Mouse (Mus musculus) stomach, embryonic 15.5 days (tissue): ENCODE data around the gene Dclk2. TPM values are rescaled to one million over a fixed set of nuclear protein-coding genes. Genes with fewer than 3 reads are reported as not detected.

Experiments used
- ATAC-seq: fragments of 200-750 bp; cut with Nextera tagmentation; 2 replicates; pipeline ENCODE4 v1.8.0; 2017; ENCODE audit warnings: low read depth, moderate number of reproducible peaks, moderate TSS enrichment; ENCODE audit not compliant: insufficient read depth, low FRiP score
- H3K27ac ChIP-seq: fragments of 300-500 bp; sonication (generic); 2 replicates; pipeline ENCODE4 v1.5.1; 2015; ENCODE audit warnings: mild to moderate bottlenecking, inconsistent platforms
- H3K27me3 ChIP-seq: fragments of 300-500 bp; sonication (generic); replicated peaks from 2 replicates; pipeline ENCODE4 v1.6.1; 2015; ENCODE audit warnings: inconsistent platforms
- H3K36me3 ChIP-seq: fragments of 300-500 bp; sonication (generic); 2 replicates; pipeline ENCODE4 v1.6.1; 2015; ENCODE audit warnings: inconsistent platforms
- H3K4me1 ChIP-seq: fragments of 300-500 bp; sonication (generic); 2 replicates; pipeline ENCODE4 v1.6.1; 2015; ENCODE audit warnings: inconsistent platforms
- H3K4me2 ChIP-seq: fragments of 300-500 bp; sonication (generic); 2 replicates; pipeline ENCODE4 v1.6.1; 2015; ENCODE audit warnings: mild to moderate bottlenecking, inconsistent platforms
- H3K4me3 ChIP-seq: fragments of 300-500 bp; sonication (generic); replicated peaks from 2 replicates; pipeline ENCODE4 v1.5.1; 2015; ENCODE audit warnings: inconsistent platforms
- H3K9ac ChIP-seq: fragments of 300-500 bp; sonication (generic); 2 replicates; pipeline ENCODE4 v1.6.1; 2015; ENCODE audit warnings: inconsistent platforms
- H3K9me3 ChIP-seq: fragments of 300-500 bp; sonication (generic); 2 replicates; pipeline ENCODE4 v1.6.1; 2016; ENCODE audit warnings: inconsistent platforms
- WGBS: fragments of 180-500 bp; shearing (Covaris S2); methylation state at CpG from one replicate; pipeline ENCODE4 v1.1.7; 2015; 5-methylcytosine and 5-hydroxymethylcytosine counted together
- polyA plus RNA-seq: library from polyadenylated mRNA; unstranded; fragments of >200 nt; fragmentation: Nextera tagmentation; extraction: Ambion mirVana; gene quantifications from 2 replicates; pipeline ENCODE4 v1.2.1, GENCODE M21; 2015

Gene Dclk2
- polyA plus RNA-seq, 1 experiment from 2014 or later: 7.0 TPM

DNA sequence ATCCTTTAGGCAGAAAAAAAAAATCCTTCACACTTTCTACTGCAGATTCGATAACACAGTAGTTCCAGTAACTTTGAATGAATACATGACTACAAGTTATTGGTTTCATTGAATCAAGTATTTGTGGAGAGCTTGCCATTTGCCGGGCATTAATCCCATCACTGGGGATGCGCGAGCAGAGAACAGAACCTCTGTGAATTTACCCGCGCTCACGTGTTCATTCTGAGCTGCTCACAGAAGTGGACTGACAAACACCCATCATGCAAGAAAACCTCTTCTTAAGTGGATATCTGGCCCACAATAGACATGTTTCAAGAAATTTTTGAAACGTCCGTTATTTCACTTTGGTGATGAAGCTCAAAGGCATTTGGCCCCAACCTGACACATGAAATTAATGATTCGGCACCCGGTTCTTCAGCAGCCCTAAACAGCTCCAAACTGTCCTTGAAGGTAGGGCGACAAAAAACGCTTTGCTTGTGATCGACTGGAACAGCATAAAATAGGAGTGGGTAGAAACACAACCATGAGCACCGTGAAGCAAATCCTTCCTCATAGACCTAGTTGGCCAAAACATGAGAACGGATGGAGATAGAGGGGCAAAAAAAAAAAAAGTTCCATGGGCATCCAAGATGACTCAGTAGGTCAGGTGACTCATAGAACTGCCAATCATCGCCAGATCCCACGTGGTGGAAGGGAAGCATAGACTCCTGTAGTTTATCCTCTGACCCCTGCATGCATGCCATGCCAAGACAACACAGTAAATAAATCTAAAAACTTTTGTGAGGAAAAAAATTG is 726 bp upstream of the Dclk2 start:
- ATAC-seq: no peak
- no peaks in the 10 kb centered on the region for H3K9me3 ChIP-seq
- WGBS: 66% methylated on average over 18 of the region's 18 CpGs
- no peak overlapping the region for H3K27ac ChIP-seq
- H3K36me3 ChIP-seq: no peaks in the 10 kb centered on the region
- no peak overlapping the region for H3K9ac ChIP-seq
- peak overlapping the region; percentile 91 for H3K4me2 ChIP-seq
- H3K27me3 ChIP-seq: peaks cover 19% of the 10 kb centered on the region
- H3K4me1 ChIP-seq: peaks cover 5% of the 10 kb centered on the region; the same call in 1 of the 2 replicates
- H3K4me3 ChIP-seq: peak overlapping the region; percentile 70; the same call in 1 of the 2 replicates

DNA sequence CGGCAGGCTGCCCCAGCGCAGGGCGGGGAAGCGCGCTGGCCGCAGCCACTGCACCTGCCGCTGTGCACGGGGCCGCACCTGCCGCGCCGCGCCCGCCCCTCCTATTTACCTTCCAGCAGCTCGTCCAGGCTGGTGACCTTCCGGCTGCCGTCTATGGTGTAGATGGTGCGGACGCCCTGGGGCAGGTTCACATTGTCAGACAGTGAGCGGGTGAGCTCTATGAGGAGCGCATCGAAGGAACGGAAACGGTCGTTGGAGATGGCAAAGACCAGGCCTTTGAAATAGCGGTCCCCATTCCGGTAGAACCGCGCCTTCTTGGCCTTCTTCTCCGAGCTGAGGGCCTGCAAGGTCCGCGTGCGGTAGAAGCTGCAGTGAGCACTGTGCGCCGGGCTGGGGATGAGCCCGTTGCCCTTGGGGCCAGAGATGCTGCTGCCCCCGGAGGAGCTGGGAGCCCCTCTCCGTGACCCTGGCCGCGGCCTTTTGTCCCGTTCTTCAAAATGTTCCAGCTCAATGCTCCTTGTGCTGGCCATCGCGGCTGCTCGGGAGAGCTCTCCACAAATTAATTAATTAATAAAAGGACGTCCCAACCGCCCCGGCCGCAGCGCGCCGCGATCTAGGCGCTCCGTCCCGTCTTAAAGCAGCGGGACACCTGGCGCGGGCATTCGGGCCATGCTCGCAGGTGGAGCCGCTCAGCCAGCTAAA is 860 bp downstream of the Dclk2 start:
- Histone ChIP-seq H3K4me1 (peaks cover 5% of the 10 kb centered on the region; the same call in 1 of the 2 replicates), H3K27me3 (peaks cover 19% of the 10 kb centered on the region), H3K4me2 (peak overlapping the region; percentile 91), H3K36me3 (no peaks in the 10 kb centered on the region), H3K9me3 (no peaks in the 10 kb centered on the region), H3K4me3 (peak overlapping the region; percentile 70), H3K9ac (peak overlapping the region; percentile 37), H3K27ac (no peak overlapping the region)
- WGBS: under 1% methylated on average over 61 of the region's 61 CpGs
- ATAC-seq: peak; percentile 61; the same call in 1 of the 2 replicates

DNA sequence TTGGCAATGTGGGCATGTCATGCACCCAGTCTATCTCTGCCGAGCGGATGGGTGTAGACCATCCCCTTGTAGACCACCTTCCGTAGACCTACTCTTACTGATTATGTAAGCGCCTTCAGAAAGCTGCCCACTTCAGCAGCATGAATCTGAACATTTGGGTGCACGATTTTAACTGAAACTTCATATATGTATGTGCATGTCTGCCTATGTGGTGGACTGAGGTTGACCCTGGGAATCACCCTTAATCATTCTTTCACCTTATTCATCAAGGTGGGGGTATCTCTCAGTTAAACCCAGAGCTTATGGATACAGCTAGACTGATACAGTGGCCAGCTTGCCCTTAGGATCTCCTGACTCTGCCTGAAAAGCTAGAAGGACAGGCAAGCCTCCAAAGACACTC is 3.6 kb downstream of the Dclk2 start:
- Histone ChIP-seq H3K4me1 (peaks cover 5% of the 10 kb centered on the region; the same call in 1 of the 2 replicates), H3K9me3 (no peaks in the 10 kb centered on the region), H3K27me3 (peaks cover 19% of the 10 kb centered on the region), H3K4me2 (no peak overlapping the region), H3K9ac (no peak overlapping the region), H3K4me3 (no peak overlapping the region), H3K36me3 (no peaks in the 10 kb centered on the region), H3K27ac (no peak overlapping the region)
- ATAC-seq: no peak
- WGBS: 97% methylated on average over 5 of the region's 5 CpGs

DNA sequence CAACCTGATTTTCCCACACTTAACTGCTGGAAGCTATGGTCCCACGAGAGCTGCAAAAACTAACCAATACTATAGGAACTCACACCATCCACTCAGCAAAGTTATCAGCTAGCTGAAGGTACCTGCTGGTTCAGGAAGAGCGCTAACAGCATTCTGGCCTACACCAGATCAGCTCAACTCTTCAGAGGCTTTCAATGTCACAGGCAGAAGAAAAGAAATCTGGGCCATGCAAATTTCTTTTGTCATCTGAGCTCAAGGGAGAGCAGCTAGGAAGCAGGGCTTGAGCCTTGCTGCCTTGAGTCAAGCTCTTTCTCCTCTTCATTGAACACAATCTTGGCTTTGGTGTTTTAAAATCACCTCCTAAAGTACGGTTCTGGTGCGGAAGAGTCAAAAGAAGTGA is 4.0 kb downstream of the Dclk2 start:
- peaks cover 19% of the 10 kb centered on the region for H3K27me3 ChIP-seq
- ATAC-seq: no peak
- no peak overlapping the region for H3K9ac ChIP-seq
- 89% methylated on average over 4 of the region's 4 CpGs for WGBS
- H3K4me2 ChIP-seq: no peak overlapping the region
- H3K4me1 ChIP-seq: peaks cover 5% of the 10 kb centered on the region; the same call in 1 of the 2 replicates
- no peaks in the 10 kb centered on the region for H3K9me3 ChIP-seq
- H3K36me3 ChIP-seq: no peaks in the 10 kb centered on the region
- H3K27ac ChIP-seq: no peak overlapping the region
- H3K4me3 ChIP-seq: no peak overlapping the region

DNA sequence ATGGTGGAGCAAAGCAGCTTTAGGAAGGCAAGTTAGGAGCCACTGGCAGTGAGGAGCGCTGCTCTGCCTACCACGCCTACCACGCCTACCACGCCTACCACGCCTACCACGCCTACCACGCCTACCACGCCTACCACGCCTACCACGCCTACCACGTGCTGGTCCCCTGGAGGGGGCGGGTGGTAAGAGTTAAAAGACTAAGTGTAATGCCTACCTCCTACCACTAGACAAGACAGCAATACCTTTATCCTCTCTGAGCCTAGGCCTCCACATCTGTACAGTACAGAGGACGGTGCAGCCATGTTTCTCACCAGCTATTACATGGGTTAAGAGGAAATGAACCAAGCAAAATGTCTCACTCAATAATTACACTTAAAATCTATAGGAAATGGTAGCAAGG is 5.4 kb downstream of the Dclk2 start:
- Histone ChIP-seq H3K9ac (no peak overlapping the region), H3K4me1 (peaks cover 5% of the 10 kb centered on the region; the same call in 1 of the 2 replicates), H3K36me3 (no peaks in the 10 kb centered on the region), H3K4me2 (no peak overlapping the region), H3K4me3 (no peak overlapping the region), H3K9me3 (no peaks in the 10 kb centered on the region), H3K27me3 (peaks cover 15% of the 10 kb centered on the region), H3K27ac (no peak overlapping the region)
- no peak for ATAC-seq
- WGBS: 40% methylated on average over 13 of the region's 13 CpGs

DNA sequence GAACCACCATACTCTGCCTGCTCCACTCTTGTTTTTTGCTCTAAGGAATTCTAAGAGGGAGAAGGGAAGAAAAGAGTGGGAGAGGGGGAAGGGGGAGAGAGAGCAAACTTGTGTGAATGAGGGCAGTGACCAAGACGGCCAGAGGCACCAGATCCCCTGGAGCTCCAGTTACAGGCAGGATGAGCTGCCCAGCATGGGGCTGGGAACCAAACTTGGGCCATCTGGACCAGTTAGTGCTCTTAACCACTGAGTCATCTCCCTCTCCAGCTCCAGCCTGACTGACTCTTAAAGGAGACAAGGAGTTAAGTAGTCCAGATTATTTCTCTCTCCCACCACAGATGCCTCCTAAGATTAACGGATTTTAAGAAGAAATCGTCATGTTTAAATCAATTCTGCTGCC is 6.3 kb downstream of the Dclk2 start:
- Histone ChIP-seq H3K9ac (no peak overlapping the region), H3K27ac (no peak overlapping the region), H3K27me3 (peaks cover 5% of the 10 kb centered on the region; the same call in 1 of the 2 replicates), H3K36me3 (no peaks in the 10 kb centered on the region), H3K4me2 (no peak overlapping the region), H3K4me1 (no peaks in the 10 kb centered on the region), H3K9me3 (no peaks in the 10 kb centered on the region), H3K4me3 (no peak overlapping the region)
- 72% methylated on average over 3 of the region's 3 CpGs for WGBS
- no peak for ATAC-seq

DNA sequence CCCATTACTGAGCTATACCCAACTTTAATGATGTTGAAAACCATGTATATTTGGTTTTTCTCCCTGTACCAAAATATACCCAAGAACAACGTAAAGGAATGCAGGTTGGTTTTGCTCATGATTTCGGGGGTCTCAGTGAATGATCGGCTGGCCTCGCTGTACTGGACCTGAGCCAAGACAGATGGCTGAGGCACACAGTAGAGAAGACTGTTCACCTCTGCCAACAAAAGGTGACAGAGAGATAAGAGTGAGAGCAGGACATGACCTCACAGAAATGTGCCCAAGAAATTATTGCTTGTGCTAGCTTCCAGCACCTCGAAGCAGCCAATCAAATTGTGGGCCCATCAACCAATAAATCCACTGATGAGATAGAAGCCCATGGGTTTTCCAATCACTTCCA is 22.3 kb downstream of the Dclk2 start:
- H3K9me3 ChIP-seq: no peaks in the 10 kb centered on the region
- H3K4me2 ChIP-seq: no peak overlapping the region
- no peaks in the 10 kb centered on the region for H3K27me3 ChIP-seq
- H3K4me3 ChIP-seq: no peak overlapping the region
- H3K27ac ChIP-seq: no peak overlapping the region
- no peaks in the 10 kb centered on the region for H3K36me3 ChIP-seq
- H3K4me1 ChIP-seq: no peaks in the 10 kb centered on the region
- no peak for ATAC-seq
- WGBS: 89% methylated on average over 5 of the region's 5 CpGs
- no peak overlapping the region for H3K9ac ChIP-seq

DNA sequence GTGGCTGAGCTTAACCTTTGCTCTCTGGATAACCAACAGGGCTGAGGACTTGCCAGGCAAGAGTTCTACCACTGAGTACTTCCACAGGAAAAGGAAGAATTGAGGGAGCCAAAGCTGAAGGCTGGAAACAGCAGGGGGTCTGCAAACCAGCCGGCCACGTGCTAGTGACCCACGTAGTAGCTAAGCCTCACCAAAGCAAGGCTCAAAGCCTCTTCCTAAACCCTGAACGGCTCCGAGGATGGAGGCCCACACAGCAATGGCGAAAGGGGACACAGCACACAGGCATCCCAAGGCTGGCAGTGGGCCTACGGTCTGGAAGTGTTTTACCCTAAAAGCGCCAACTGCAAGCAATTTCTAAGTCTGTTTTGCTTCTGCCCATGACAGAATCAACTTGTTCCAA is 23.1 kb downstream of the Dclk2 start:
- Histone ChIP-seq H3K9me3 (no peaks in the 10 kb centered on the region), H3K27me3 (no peaks in the 10 kb centered on the region), H3K4me3 (no peak overlapping the region), H3K27ac (no peak overlapping the region), H3K4me2 (no peak overlapping the region), H3K9ac (no peak overlapping the region), H3K36me3 (no peaks in the 10 kb centered on the region), H3K4me1 (no peaks in the 10 kb centered on the region)
- WGBS: 60% methylated on average over 8 of the region's 8 CpGs
- no peak for ATAC-seq

DNA sequence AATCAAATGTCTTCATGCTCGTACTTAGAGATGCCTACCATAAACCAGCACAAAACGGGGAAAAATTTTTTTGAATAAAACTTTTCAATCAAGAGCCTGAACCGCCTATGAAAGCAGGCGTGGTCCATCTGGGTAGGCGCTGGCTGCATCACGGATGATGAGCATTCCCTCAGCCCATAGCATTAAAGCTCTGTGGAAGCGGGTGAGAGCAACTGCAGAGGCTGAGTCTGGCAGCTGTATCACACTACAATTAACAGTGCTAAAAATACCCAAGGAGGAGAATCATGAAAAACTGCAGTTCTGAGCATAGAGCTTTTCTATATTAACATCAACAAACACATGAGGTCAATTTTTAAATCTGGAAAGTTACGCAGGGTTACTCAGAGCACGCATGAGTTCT is 23.6 kb downstream of the Dclk2 start:
- H3K36me3 ChIP-seq: no peaks in the 10 kb centered on the region
- H3K27me3 ChIP-seq: no peaks in the 10 kb centered on the region
- 68% methylated on average over 9 of the region's 9 CpGs for WGBS
- no peak overlapping the region for H3K27ac ChIP-seq
- H3K4me1 ChIP-seq: no peaks in the 10 kb centered on the region
- no peaks in the 10 kb centered on the region for H3K9me3 ChIP-seq
- no peak overlapping the region for H3K4me2 ChIP-seq
- H3K4me3 ChIP-seq: no peak overlapping the region
- ATAC-seq: no peak
- no peak overlapping the region for H3K9ac ChIP-seq

DNA sequence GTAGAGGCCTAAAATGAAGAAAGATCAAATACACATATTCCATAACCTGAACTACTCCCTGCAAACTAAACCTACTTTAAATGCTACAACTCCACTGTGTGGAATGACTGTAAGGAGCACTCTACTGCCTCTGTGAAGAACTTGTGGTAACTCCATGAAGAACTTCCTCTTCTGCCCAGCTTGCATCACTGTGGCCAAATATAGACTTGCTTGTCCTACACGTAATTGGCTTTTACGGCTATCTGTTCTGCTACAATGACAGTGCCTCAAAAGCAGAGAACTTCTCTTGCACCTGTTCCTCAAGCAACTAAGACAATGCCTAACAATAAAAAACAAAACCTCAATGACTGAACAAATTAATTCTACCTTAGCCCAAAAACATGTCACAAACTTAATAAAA is 26.2 kb downstream of the Dclk2 start:
- no peak overlapping the region for H3K27ac ChIP-seq
- no peak overlapping the region for H3K4me3 ChIP-seq
- ATAC-seq: no peak
- no peaks in the 10 kb centered on the region for H3K9me3 ChIP-seq
- H3K4me1 ChIP-seq: no peaks in the 10 kb centered on the region
- H3K4me2 ChIP-seq: no peak overlapping the region
- no peaks in the 10 kb centered on the region for H3K36me3 ChIP-seq
- 84% methylated on average over 2 of the region's 2 CpGs for WGBS
- no peaks in the 10 kb centered on the region for H3K27me3 ChIP-seq
- no peak overlapping the region for H3K9ac ChIP-seq

DNA sequence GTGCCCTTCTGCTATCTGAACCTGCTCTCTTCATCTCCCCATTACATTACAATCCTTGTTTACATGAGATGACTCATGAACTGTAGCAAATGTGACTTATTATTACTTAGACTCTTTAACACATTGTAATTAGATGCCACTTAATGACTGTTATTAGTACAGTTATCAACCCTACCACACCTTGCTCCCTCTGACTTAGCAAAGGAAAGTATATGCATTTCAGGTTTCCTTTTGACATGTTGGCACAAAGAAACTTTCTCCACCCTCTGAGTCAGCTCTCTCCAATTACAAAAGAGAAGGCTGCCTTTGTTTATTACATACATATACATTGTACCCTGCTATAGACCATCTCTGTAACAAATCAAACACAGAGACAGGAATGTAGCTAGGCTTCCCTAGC is 33.1 kb downstream of the Dclk2 start:
- Histone ChIP-seq H3K27ac (no peak overlapping the region), H3K36me3 (no peaks in the 10 kb centered on the region), H3K4me1 (no peaks in the 10 kb centered on the region), H3K4me2 (no peak overlapping the region), H3K4me3 (no peak overlapping the region), H3K9me3 (no peaks in the 10 kb centered on the region), H3K27me3 (no peaks in the 10 kb centered on the region), H3K9ac (no peak overlapping the region)
- ATAC-seq: 0 out of 2 replicates have a peak, but pooled peaks have one; percentile 7

DNA sequence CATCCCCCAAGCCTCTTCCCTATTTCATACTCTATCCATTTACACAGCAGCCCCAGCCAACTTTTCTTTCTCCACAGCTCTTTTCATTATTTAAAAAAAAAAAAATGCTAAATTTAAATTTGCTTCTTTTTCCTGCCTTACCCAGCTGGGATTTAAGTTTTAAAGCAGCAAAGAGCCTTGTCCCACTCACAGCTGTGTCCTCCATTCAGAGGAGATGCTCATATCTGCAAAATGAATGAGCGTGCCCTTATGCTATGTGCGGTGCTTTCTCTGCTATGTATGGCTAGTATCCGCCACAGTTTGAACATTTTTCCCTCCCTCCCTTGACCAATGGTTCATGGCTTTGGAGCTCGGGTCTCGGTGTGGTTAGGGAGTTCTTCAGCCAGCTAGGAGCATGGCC is 35.5 kb downstream of the Dclk2 start:
- Histone ChIP-seq H3K27me3 (no peaks in the 10 kb centered on the region), H3K9me3 (no peaks in the 10 kb centered on the region), H3K4me1 (no peaks in the 10 kb centered on the region), H3K4me3 (no peak overlapping the region), H3K4me2 (no peak overlapping the region), H3K27ac (no peak overlapping the region), H3K36me3 (no peaks in the 10 kb centered on the region), H3K9ac (no peak overlapping the region)
- 95% methylated on average over 5 of the region's 5 CpGs for WGBS
- no peak for ATAC-seq
